Mouse (Mus musculus): Measurements from ENCODE around the gene Prr23a3. TPM values are rescaled to one million over a fixed set of nuclear protein-coding genes. Genes with fewer than 3 reads are reported as not detected.

Prr23a3 gene
- not detected in 2 replicates for polyA plus RNA-seq (2015; fragmentation: Nextera tagmentation; extraction: Ambion mirVana)

GRCm38 (mm10) chr9:98864571-98864970 lies at the start of gene Prr23a3:
Prr23a3 (plus strand) TSS chr9:98864767.
- ATAC-seq (ENCODE audit: insufficient read depth, low FRiP score) = no peak
- Histone ChIP-seq H3K4me2 (ENCODE audit: low read depth, low read length) (no peak within 1 kb of the TSS), H3K27ac (ENCODE audit: low read length) (no peak within 1 kb of the TSS), H3K4me1 (ENCODE audit: control insufficient read depth, insufficient read depth, low read length) (no peaks in the 10 kb centered on the region), H3K4me3 (replicated peaks; ENCODE audit: low read length) (no peak within 1 kb of the TSS), H3K9ac (ENCODE audit: low read length) (no peak within 1 kb of the TSS), H3K9me3 (replicated peaks; ENCODE audit: control insufficient read depth, low read length) (no peaks in the 10 kb centered on the region), H3K27me3 (ENCODE audit: control insufficient read depth, insufficient read depth, low read length) (no peaks in the 10 kb centered on the region), H3K36me3 (ENCODE audit: control insufficient read depth, insufficient read depth, low read length) (no peaks in the 10 kb centered on the region)
- WGBS = 45% methylated on average over 22 of the region's 22 CpGs

DNA sequence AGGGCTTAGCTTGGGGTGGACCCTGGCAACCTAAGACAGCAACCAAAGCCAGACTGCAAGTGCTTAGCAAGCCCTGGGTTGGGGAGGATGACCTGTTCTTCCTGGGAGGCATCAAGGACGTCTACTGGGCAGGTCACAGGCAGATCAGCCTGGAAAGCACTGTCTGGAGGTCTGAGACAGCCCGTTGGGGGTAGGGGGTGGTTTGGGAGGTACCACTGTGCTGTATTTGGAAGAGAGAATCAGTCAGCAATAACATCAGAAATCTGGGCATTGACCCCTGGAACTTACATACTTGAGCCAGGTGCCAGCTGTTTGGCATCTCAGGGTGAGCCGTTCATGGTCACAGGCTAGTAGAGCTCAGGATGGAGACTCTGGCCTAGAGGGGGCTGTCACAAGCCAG lies 48.5 kb upstream of the Prr23a3 start:
- H3K4me3 ChIP-seq (replicated peaks; ENCODE audit: low read length) = no peak overlapping the region
- H3K27ac ChIP-seq (ENCODE audit: low read length) = no peak overlapping the region
- H3K9ac ChIP-seq (ENCODE audit: low read length) = no peak overlapping the region
- H3K27me3 ChIP-seq (ENCODE audit: control insufficient read depth, insufficient read depth, low read length) = no peaks in the 10 kb centered on the region
- no peaks in the 10 kb centered on the region for H3K36me3 ChIP-seq (ENCODE audit: control insufficient read depth, insufficient read depth, low read length)
- ATAC-seq (ENCODE audit: insufficient read depth, low FRiP score) = no peak
- 68% methylated on average over 3 of the region's 3 CpGs for WGBS
- no peaks in the 10 kb centered on the region for H3K4me1 ChIP-seq (ENCODE audit: control insufficient read depth, insufficient read depth, low read length)
- H3K9me3 ChIP-seq (replicated peaks; ENCODE audit: control insufficient read depth, low read length) = no peaks in the 10 kb centered on the region
- no peak overlapping the region for H3K4me2 ChIP-seq (ENCODE audit: low read depth, low read length)

GRCm38 (mm10) chr9:98817592-98817991 lies 47.0 kb upstream of the Prr23a3 start:
- H3K9me3 ChIP-seq (replicated peaks; ENCODE audit: control insufficient read depth, low read length) = no peaks in the 10 kb centered on the region
- no peaks in the 10 kb centered on the region for H3K27me3 ChIP-seq (ENCODE audit: control insufficient read depth, insufficient read depth, low read length)
- no peak overlapping the region for H3K27ac ChIP-seq (ENCODE audit: low read length)
- no peaks in the 10 kb centered on the region for H3K4me1 ChIP-seq (ENCODE audit: control insufficient read depth, insufficient read depth, low read length)
- H3K9ac ChIP-seq (ENCODE audit: low read length) = no peak overlapping the region
- H3K4me3 ChIP-seq (replicated peaks; ENCODE audit: low read length) = no peak overlapping the region
- no peak overlapping the region for H3K4me2 ChIP-seq (ENCODE audit: low read depth, low read length)
- no peak for ATAC-seq (ENCODE audit: insufficient read depth, low FRiP score)
- WGBS = 82% methylated on average over 7 of the region's 7 CpGs
- no peaks in the 10 kb centered on the region for H3K36me3 ChIP-seq (ENCODE audit: control insufficient read depth, insufficient read depth, low read length)

GRCm38 (mm10) chr9:98818971-98819370 lies 45.6 kb upstream of the Prr23a3 start:
- no peak overlapping the region for H3K4me2 ChIP-seq (ENCODE audit: low read depth, low read length)
- H3K9ac ChIP-seq (ENCODE audit: low read length) = no peak overlapping the region
- no peaks in the 10 kb centered on the region for H3K9me3 ChIP-seq (replicated peaks; ENCODE audit: control insufficient read depth, low read length)
- no peak overlapping the region for H3K27ac ChIP-seq (ENCODE audit: low read length)
- WGBS = 73% methylated on average over 5 of the region's 5 CpGs
- no peaks in the 10 kb centered on the region for H3K36me3 ChIP-seq (ENCODE audit: control insufficient read depth, insufficient read depth, low read length)
- ATAC-seq (ENCODE audit: insufficient read depth, low FRiP score) = no peak
- no peak overlapping the region for H3K4me3 ChIP-seq (replicated peaks; ENCODE audit: low read length)
- no peaks in the 10 kb centered on the region for H3K4me1 ChIP-seq (ENCODE audit: control insufficient read depth, insufficient read depth, low read length)
- no peaks in the 10 kb centered on the region for H3K27me3 ChIP-seq (ENCODE audit: control insufficient read depth, insufficient read depth, low read length)

GRCm38 (mm10) chr9:98819481-98819880 lies 45.1 kb upstream of the Prr23a3 start:
- Histone ChIP-seq H3K36me3 (ENCODE audit: control insufficient read depth, insufficient read depth, low read length) (no peaks in the 10 kb centered on the region), H3K4me2 (ENCODE audit: low read depth, low read length) (no peak overlapping the region), H3K27ac (ENCODE audit: low read length) (no peak overlapping the region), H3K27me3 (ENCODE audit: control insufficient read depth, insufficient read depth, low read length) (no peaks in the 10 kb centered on the region), H3K9ac (ENCODE audit: low read length) (no peak overlapping the region), H3K4me3 (replicated peaks; ENCODE audit: low read length) (no peak overlapping the region), H3K4me1 (ENCODE audit: control insufficient read depth, insufficient read depth, low read length) (no peaks in the 10 kb centered on the region), H3K9me3 (replicated peaks; ENCODE audit: control insufficient read depth, low read length) (no peaks in the 10 kb centered on the region)
- 82% methylated on average over 2 of the region's 2 CpGs for WGBS
- 0 out of 2 replicates have a peak, but pooled peaks have one; percentile 17 for ATAC-seq (ENCODE audit: insufficient read depth, low FRiP score)

GRCm38 (mm10) chr9:98820461-98820860 lies 44.1 kb upstream of the Prr23a3 start:
- no peak overlapping the region for H3K27ac ChIP-seq (ENCODE audit: low read length)
- H3K4me2 ChIP-seq (ENCODE audit: low read depth, low read length) = no peak overlapping the region
- 84% methylated on average over 4 of the region's 4 CpGs for WGBS
- H3K9me3 ChIP-seq (replicated peaks; ENCODE audit: control insufficient read depth, low read length) = no peaks in the 10 kb centered on the region
- H3K9ac ChIP-seq (ENCODE audit: low read length) = no peak overlapping the region
- no peaks in the 10 kb centered on the region for H3K27me3 ChIP-seq (ENCODE audit: control insufficient read depth, insufficient read depth, low read length)
- H3K4me3 ChIP-seq (replicated peaks; ENCODE audit: low read length) = no peak overlapping the region
- H3K4me1 ChIP-seq (ENCODE audit: control insufficient read depth, insufficient read depth, low read length) = no peaks in the 10 kb centered on the region
- no peaks in the 10 kb centered on the region for H3K36me3 ChIP-seq (ENCODE audit: control insufficient read depth, insufficient read depth, low read length)
- ATAC-seq (ENCODE audit: insufficient read depth, low FRiP score) = no peak

- no peak overlapping the region for H3K27ac ChIP-seq (ENCODE audit: low read length)
These were observed 43.5 kb upstream of the Prr23a3 start for GRCm38 (mm10) chr9:98821067-98821466.

DNA sequence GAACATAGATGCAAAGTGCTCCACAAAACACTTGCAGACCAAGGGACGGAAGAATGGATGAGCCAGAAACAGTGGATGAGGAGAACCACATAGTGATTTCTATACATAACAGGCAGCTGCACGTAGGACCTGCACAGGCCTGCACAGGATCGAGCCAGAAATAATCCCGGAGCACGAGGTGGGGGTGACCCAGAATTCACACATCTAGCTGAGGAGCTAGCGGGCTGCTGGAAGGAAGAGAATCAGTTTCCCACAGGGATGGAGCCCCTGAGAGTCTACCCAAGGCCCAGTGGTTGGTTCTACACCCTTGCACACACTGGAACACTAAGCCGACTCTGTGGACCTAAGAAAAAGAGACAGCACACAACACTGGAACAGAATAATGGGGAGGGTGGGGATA lies 40.8 kb upstream of the Prr23a3 start:
- Histone ChIP-seq H3K9me3 (replicated peaks; ENCODE audit: control insufficient read depth, low read length) (no peaks in the 10 kb centered on the region), H3K4me1 (ENCODE audit: control insufficient read depth, insufficient read depth, low read length) (no peaks in the 10 kb centered on the region), H3K36me3 (ENCODE audit: control insufficient read depth, insufficient read depth, low read length) (no peaks in the 10 kb centered on the region), H3K27ac (ENCODE audit: low read length) (no peak overlapping the region), H3K4me3 (replicated peaks; ENCODE audit: low read length) (no peak overlapping the region), H3K27me3 (ENCODE audit: control insufficient read depth, insufficient read depth, low read length) (no peaks in the 10 kb centered on the region), H3K4me2 (ENCODE audit: low read depth, low read length) (no peak overlapping the region), H3K9ac (ENCODE audit: low read length) (no peak overlapping the region)
- ATAC-seq (ENCODE audit: insufficient read depth, low FRiP score) = no peak
- WGBS = 87% methylated on average over 7 of the region's 7 CpGs

More at GRCm38 (mm10) chr9:98821067-98821466, 43.5 kb upstream of the Prr23a3 start:
- Histone ChIP-seq H3K4me1 (ENCODE audit: control insufficient read depth, insufficient read depth, low read length) (no peaks in the 10 kb centered on the region), H3K4me2 (ENCODE audit: low read depth, low read length) (no peak overlapping the region), H3K9me3 (replicated peaks; ENCODE audit: control insufficient read depth, low read length) (no peaks in the 10 kb centered on the region), H3K9ac (ENCODE audit: low read length) (no peak overlapping the region), H3K4me3 (replicated peaks; ENCODE audit: low read length) (no peak overlapping the region), H3K27me3 (ENCODE audit: control insufficient read depth, insufficient read depth, low read length) (no peaks in the 10 kb centered on the region), H3K36me3 (ENCODE audit: control insufficient read depth, insufficient read depth, low read length) (no peaks in the 10 kb centered on the region)
- ATAC-seq (ENCODE audit: insufficient read depth, low FRiP score) = no peak

DNA sequence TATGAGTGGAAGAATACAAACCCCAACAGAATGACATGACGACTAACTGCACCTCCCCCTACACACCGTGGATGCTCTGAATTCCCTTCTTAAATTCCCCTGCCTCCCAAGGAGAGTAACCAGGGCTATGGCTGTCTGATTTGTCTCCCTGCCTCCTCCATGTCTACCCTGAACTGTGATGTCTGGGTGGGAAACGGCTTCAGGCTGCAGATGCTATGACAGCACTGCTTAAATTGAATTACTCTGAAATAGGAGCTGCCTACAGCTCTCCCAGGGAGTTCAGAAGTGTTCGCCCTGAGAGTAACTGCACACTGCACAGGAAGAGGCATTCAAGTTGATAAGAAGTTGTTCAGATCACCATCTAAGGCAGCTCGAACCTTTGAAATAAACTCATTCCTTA lies 35.1 kb upstream of the Prr23a3 start:
- H3K27ac ChIP-seq (ENCODE audit: low read length) = no peak overlapping the region
- H3K4me3 ChIP-seq (replicated peaks; ENCODE audit: low read length) = no peak overlapping the region
- no peaks in the 10 kb centered on the region for H3K4me1 ChIP-seq (ENCODE audit: control insufficient read depth, insufficient read depth, low read length)
- WGBS = 46% methylated on average over 5 of the region's 5 CpGs
- H3K4me2 ChIP-seq (ENCODE audit: low read depth, low read length) = no peak overlapping the region
- no peak overlapping the region for H3K9ac ChIP-seq (ENCODE audit: low read length)
- no peaks in the 10 kb centered on the region for H3K9me3 ChIP-seq (replicated peaks; ENCODE audit: control insufficient read depth, low read length)
- no peak for ATAC-seq (ENCODE audit: insufficient read depth, low FRiP score)
- no peaks in the 10 kb centered on the region for H3K36me3 ChIP-seq (ENCODE audit: control insufficient read depth, insufficient read depth, low read length)
- H3K27me3 ChIP-seq (ENCODE audit: control insufficient read depth, insufficient read depth, low read length) = no peaks in the 10 kb centered on the region
